Mouse (Mus musculus): ENCODE results near the gene Pfkm.

Pfkm gene

DNA sequence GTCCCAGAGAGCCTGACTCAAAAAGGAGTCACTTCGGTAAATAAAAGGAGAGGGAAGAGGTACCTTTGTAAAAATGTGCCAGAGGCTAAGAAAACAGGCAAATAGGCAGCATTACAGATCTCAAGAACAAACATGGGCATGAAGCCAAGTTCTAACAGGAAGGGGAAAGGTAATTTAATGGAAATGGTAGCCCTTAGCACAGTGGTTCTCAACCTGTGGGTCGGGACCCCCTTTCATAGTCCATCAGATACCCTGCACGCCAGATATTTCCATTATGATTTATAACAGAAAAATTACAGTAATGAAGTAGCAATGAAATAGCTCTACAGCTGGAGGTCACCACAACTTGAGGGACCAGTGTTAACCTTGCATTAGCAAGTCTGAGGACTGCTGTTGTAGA, 84.9 kb downstream of the Pfkm start:
- DNase-seq: no peak

DNA sequence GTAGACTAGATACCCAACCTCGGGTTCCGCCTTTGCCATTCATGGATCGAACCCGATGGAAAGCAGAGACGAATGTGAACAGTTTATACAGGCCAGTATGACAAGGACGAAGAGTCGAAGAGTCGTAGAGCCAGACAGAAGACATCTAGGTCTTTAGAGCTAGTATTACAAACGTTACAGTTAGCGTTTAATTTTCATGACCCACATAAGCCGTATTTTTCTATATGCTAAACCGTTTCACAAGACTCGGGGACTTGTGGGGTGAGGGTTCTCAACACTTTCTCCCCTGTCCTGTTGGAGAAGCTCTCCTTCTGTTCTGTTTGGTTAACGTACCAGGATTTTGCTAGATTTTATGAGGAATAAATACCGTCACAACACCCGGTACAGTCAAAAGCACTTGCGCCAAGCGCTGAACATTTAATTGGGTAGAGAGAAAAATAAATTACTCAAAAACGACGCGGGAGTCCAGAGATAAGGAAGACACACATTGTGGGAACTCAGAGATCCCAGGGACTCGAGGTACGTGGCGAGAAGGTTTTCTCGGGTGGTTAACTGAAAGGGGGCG, 88.3 kb downstream of the Pfkm start:
- DNase-seq: no peak

DNA sequence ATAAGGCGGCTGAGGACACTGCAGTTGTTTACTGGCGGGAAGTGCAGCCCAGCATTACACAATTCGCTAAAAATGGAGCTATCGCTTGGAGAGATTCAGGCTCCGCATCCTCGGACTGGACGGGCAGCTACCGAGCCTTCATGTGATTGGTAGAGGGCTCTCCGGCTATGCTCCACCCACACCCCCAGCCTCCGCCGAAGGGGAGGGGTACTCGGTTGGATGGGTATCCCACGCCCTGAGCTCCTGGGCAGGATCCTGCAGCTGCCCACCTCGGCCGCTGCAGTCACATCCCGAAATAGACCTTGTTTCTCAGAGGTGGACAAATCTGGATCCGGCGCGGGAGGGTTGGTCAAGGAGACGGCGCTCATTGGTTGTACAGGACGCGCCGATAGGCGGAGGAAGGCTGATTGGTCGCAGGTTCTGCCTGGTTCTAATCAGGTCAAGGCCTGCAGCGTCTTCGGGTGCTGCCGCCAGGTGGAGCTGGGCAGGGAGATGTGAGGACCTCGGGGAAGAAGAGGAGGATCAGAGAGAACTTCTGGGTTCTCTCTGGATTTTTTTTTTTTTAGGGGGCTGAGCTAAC, 88.8 kb downstream of the Pfkm start:
- peak; percentile 97 for DNase-seq
